24 mouse cellular contexts compared by ENCODE assay signal in genomic region chr9:54656402-54656801, GRCm38 (mm10).
"Had no signal": no experiment of that assay in that cellular context is flagged by ENCODE, and none has a peak within 500 bp of the region (broad histone marks: within the 10 kb centered on the region; RNA-seq: fewer than 3 reads in every experiment).

No protein-coding gene starts in this region.

- H3K27me3 ChIP-seq: heart, embryonic 12.5 days; hindbrain, embryonic 12.5 days; intestine, embryonic 15.5 days; limb, embryonic 12.5 days had no signal

- H3K9ac ChIP-seq: heart, embryonic 12.5 days; hindbrain, embryonic 12.5 days; hindbrain, embryonic 14.5 days; intestine, embryonic 15.5 days; limb, embryonic 12.5 days had no signal

- H3K27ac ChIP-seq: gastrocnemius, adult 2 months; heart, embryonic 10.5 days; hindbrain, embryonic 10.5 days; hindbrain, embryonic 12.5 days; hindbrain, embryonic 14.5 days; intestine, embryonic 15.5 days; layer of hippocampus, adult 2 months; left cerebral cortex, adult 2 months; limb, embryonic 10.5 days; limb, embryonic 12.5 days had no signal

- DNase-seq: gastrocnemius, adult 2 months; gastrocnemius, postnatal 10 days; gastrocnemius, postnatal 25 days; heart, adult 18-20 months; heart, postnatal 10 days; heart, postnatal 4 days; kidney, adult 18-20 months; kidney, adult 8-10 months; kidney, postnatal 10 days; kidney, postnatal 4 days had no signal

- H3K36me3 ChIP-seq: heart, embryonic 10.5 days; heart, embryonic 12.5 days; hindbrain, embryonic 10.5 days; hindbrain, embryonic 12.5 days; intestine, embryonic 15.5 days; limb, embryonic 10.5 days; limb, embryonic 12.5 days had no signal

- H3K9me3 ChIP-seq: heart, embryonic 10.5 days; heart, embryonic 12.5 days; hindbrain, embryonic 10.5 days; hindbrain, embryonic 12.5 days; intestine, embryonic 15.5 days; limb, embryonic 10.5 days; limb, embryonic 12.5 days had no signal

- H3K4me2 ChIP-seq: heart, embryonic 12.5 days; hindbrain, embryonic 12.5 days; hindbrain, embryonic 14.5 days; intestine, embryonic 15.5 days; limb, embryonic 12.5 days had no signal

- H3K4me3 ChIP-seq: gastrocnemius, adult 2 months; heart, embryonic 10.5 days; heart, embryonic 12.5 days; hindbrain, embryonic 10.5 days; hindbrain, embryonic 12.5 days; intestine, embryonic 15.5 days; layer of hippocampus, adult 2 months; left cerebral cortex, adult 2 months; limb, embryonic 10.5 days; limb, embryonic 12.5 days had no signal

- ATAC-seq: forebrain, embryonic 16.5 days; hindbrain, embryonic 16.5 days; inflammation-experienced regulatory T-cells, adult 6 months; intestine, embryonic 15.5 days; intestine, postnatal 0 days had no signal
